Mouse (Mus musculus) small intestine, adult 2 months (tissue): Measurements from ENCODE around the gene Gm8362.
"Not testable (repeated sequence)": the region's sequence is repeated elsewhere in the genome, so short reads cannot be mapped to it uniquely, and the experiment has no call there.

Experiments used
- CTCF ChIP-seq: fragments of 200-500 bp; IDR thresholded peaks from 2 replicates; pipeline ENCODE4 v1.5.1; 2012; ENCODE audit warnings: low read depth, mild to moderate bottlenecking, control low read depth, inconsistent platforms, low read length, moderate library complexity, mixed read lengths; ENCODE audit not compliant: insufficient replicate concordance, insufficient read length; ENCODE audit errors: extremely low read depth
- POLR2A ChIP-seq: fragments of 200-500 bp; IDR thresholded peaks from 2 replicates; pipeline ENCODE4 v1.6.1; 2012; ENCODE audit warnings: low read depth, mild to moderate bottlenecking, control low read depth, inconsistent platforms, low read length, moderate library complexity

GRCm38 (mm10) chr14:6742232-6742631, 32.0 kb downstream of the Gm8362 start, which contains the start of gene Gm3636:
- TF ChIP-seq CTCF, POLR2A: not testable (repeated sequence)
